Mouse (Mus musculus): ENCODE data around the gene Maged1.

DNA sequence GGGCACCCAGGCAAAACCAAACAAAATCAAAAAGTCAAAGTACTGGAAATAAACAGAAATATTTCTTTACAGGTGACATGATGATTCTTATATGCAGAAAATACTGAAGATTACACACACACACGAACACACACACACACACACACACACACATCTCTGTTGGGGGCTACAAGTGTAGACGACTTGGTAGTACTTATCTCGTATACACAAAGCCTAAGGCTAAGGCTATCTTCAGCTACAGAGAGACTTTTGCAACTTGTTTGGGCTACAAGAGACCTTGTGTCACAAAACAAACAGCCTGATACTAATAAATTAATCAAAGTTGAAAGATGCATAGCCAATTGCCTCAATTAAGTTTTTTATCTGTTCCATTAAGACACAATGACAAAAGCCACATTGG, 19.8 kb downstream of the Maged1 start:
- TF ChIP-seq CTCF (IDR thresholded peaks at IDR 0.05; ENCODE audit: low read depth, low read length) (no peak), POLR2A (IDR thresholded peaks at IDR 0.05; ENCODE audit: borderline replicate concordance, low read depth, low read length) (no peak)
